Mouse (Mus musculus): ENCODE data around the gene Hs3st4.

The Hs3st4 gene

GRCm38 (mm10) chr7:123982461-123983038 is at the start of gene Hs3st4:
TSS of gene Hs3st4 (plus strand) at chr7:123982869.
- peak; percentile 26 to 27 for DNase-seq (ENCODE audit: low spot score in 2 of 2)

- DNase-seq (ENCODE audit: low spot score in 2 of 2), result no peak
Measured at GRCm38 (mm10) chr7:123946836-123947235, 35.8 kb upstream of the Hs3st4 start.

- no peak for DNase-seq (ENCODE audit: low spot score in 2 of 2)
Measured at GRCm38 (mm10) chr7:123963021-123963420, 19.6 kb upstream of the Hs3st4 start.

- no peak for DNase-seq (ENCODE audit: low spot score in 2 of 2)
Measured at GRCm38 (mm10) chr7:123964559-123965142, 18.0 kb upstream of the Hs3st4 start.

- DNase-seq (ENCODE audit: low spot score in 2 of 2), result no peak
Measured at GRCm38 (mm10) chr7:123965515-123965914, 17.2 kb upstream of the Hs3st4 start.

- no peak for DNase-seq (ENCODE audit: low spot score in 2 of 2)
Measured at GRCm38 (mm10) chr7:123975441-123975840, 7.2 kb upstream of the Hs3st4 start.

GRCm38 (mm10) chr7:123981435-123981834 is 1.2 kb upstream of the Hs3st4 start:
- DNase-seq (ENCODE audit: low spot score in 2 of 2), result no peak

GRCm38 (mm10) chr7:123982010-123982409 is 659 bp upstream of the Hs3st4 start:
- no peak for DNase-seq (ENCODE audit: low spot score in 2 of 2)

- DNase-seq (ENCODE audit: low spot score in 2 of 2), result no peak
Measured at GRCm38 (mm10) chr7:123983177-123984046, 743 bp downstream of the Hs3st4 start.

GRCm38 (mm10) chr7:123992121-123992520 is 9.5 kb downstream of the Hs3st4 start:
- DNase-seq (ENCODE audit: low spot score in 2 of 2), result no peak

- DNase-seq (ENCODE audit: low spot score in 2 of 2), result no peak
Measured at GRCm38 (mm10) chr7:123997266-123997665, 14.6 kb downstream of the Hs3st4 start.

GRCm38 (mm10) chr7:123998601-123999000 is 15.9 kb downstream of the Hs3st4 start:
- peak; percentile 13 to 44 for DNase-seq (ENCODE audit: low spot score in 2 of 2)

- no peak for DNase-seq (ENCODE audit: low spot score in 2 of 2)
Measured at GRCm38 (mm10) chr7:124026908-124027307, 44.2 kb downstream of the Hs3st4 start.

- no peak for DNase-seq (ENCODE audit: low spot score in 2 of 2)
Measured at GRCm38 (mm10) chr7:124032236-124032635, 49.6 kb downstream of the Hs3st4 start.

- no peak for DNase-seq (ENCODE audit: low spot score in 2 of 2)
Measured at GRCm38 (mm10) chr7:124033332-124033731, 50.7 kb downstream of the Hs3st4 start.

GRCm38 (mm10) chr7:124037281-124037700 is 54.6 kb downstream of the Hs3st4 start:
- no peak for DNase-seq (ENCODE audit: low spot score in 2 of 2)

- DNase-seq (ENCODE audit: low spot score in 2 of 2), result no peak
Measured at GRCm38 (mm10) chr7:124039142-124039541, 56.5 kb downstream of the Hs3st4 start.

- DNase-seq (ENCODE audit: low spot score in 2 of 2), result no peak
Measured at GRCm38 (mm10) chr7:124047382-124047781, 64.7 kb downstream of the Hs3st4 start.

- DNase-seq (ENCODE audit: low spot score in 2 of 2), result no peak
Measured at GRCm38 (mm10) chr7:124048971-124049370, 66.3 kb downstream of the Hs3st4 start.

- no peak for DNase-seq (ENCODE audit: low spot score in 2 of 2)
Measured at GRCm38 (mm10) chr7:124050421-124050820, 67.8 kb downstream of the Hs3st4 start.

GRCm38 (mm10) chr7:124083741-124084140 is 101.1 kb downstream of the Hs3st4 start:
- no peak for DNase-seq (ENCODE audit: low spot score in 2 of 2)

- no peak for DNase-seq (ENCODE audit: low spot score in 2 of 2)
Measured at GRCm38 (mm10) chr7:124129019-124129418, 146.3 kb downstream of the Hs3st4 start.

- peak; percentile 50 to 54 for DNase-seq (ENCODE audit: low spot score in 2 of 2)
Measured at GRCm38 (mm10) chr7:124131312-124131711, 148.6 kb downstream of the Hs3st4 start.

Measured in right cerebral cortex, postnatal 36 days (tissue).